Mouse (Mus musculus) G1E (cell line): Measurements from ENCODE around the gene Tent4b. TPM values are rescaled to one million over a fixed set of nuclear protein-coding genes. Genes with fewer than 3 reads are reported as not detected.

Source experiments
- ATAC-seq: 2 replicates; pipeline ENCODE4 v1.8.0; 2016; ENCODE audit warnings: mild to moderate bottlenecking; ENCODE audit not compliant: insufficient number of reproducible peaks, poor library complexity, low FRiP score, severe bottlenecking; ENCODE audit errors: extremely low read depth
- DNase-seq: peaks from one replicate; pipeline ENCODE4 v3.0.0; 2012; ENCODE audit warnings: low spot score
- H3K27me3 ChIP-seq: 2 replicates; pipeline ENCODE4 v1.6.1; 2012; ENCODE audit warnings: mild to moderate bottlenecking, low read length, inconsistent platforms; ENCODE audit not compliant: insufficient read depth
- H3K36me3 ChIP-seq: replicated peaks from 2 replicates; pipeline ENCODE3; 2012; ENCODE audit warnings: mild to moderate bottlenecking, inconsistent platforms
- H3K4me1 ChIP-seq: 2 replicates; pipeline ENCODE4 v1.6.1; 2012; ENCODE audit warnings: low read depth, low read length, inconsistent platforms, mixed read lengths; ENCODE audit not compliant: insufficient read depth
- H3K4me3 ChIP-seq: 2 replicates; pipeline ENCODE4 v1.5.1; 2012; ENCODE audit warnings: low read depth, mild to moderate bottlenecking, inconsistent platforms, low read length, moderate library complexity, mixed read lengths
- H3K9me3 ChIP-seq: replicated peaks from 2 replicates; pipeline ENCODE4 v1.6.1; 2012; ENCODE audit warnings: inconsistent platforms
- CTCF ChIP-seq: IDR thresholded peaks from 2 replicates; pipeline ENCODE4 v1.5.1; 2012; ENCODE audit warnings: low read depth, low read length, inconsistent platforms, mixed read lengths
- GATA1 ChIP-seq: IDR thresholded peaks from 2 replicates; pipeline ENCODE4 v1.6.1; 2012; ENCODE audit warnings: borderline replicate concordance, low read length, inconsistent platforms, mixed read lengths
- GATA2 ChIP-seq: IDR thresholded peaks from 2 replicates; pipeline ENCODE4 v1.6.1; 2012; ENCODE audit warnings: low read depth, low read length, inconsistent platforms, borderline replicate concordance
- POLR2AphosphoS5 ChIP-seq: IDR thresholded peaks from 2 replicates; pipeline ENCODE4 v1.6.1; 2012; ENCODE audit warnings: low read depth, low read length, inconsistent platforms; ENCODE audit not compliant: insufficient replicate concordance
- TAL1 ChIP-seq: conservative IDR thresholded peaks from 2 replicates; pipeline ENCODE4 v1.6.1; 2012; ENCODE audit warnings: low read depth, low read length, inconsistent platforms, mixed read lengths
- polyA plus RNA-seq: library from polyadenylated mRNA; stranded (reverse); fragments of >175 nt; gene quantifications from 2 replicates; pipeline ENCODE4 v1.2.3, GENCODE M21; 2012
- total RNA-seq, 2 experiments: library from RNA; stranded (forward) in 1 of 2; stranded (reverse) in 1 of 2; fragments of 200-1000 nt in 1 of 2; fragments of >200 nt in 1 of 2; fragmentation: Nextera tagmentation in 1 of 2; gene quantifications; 2 replicates each; pipeline ENCODE4 v1.2.3; 2014 to 2017

The Tent4b gene
- total and polyA plus RNA-seq, 3 experiments = 10.3 to 58.6 (median 36.0) TPM

- H3K27me3 ChIP-seq = peaks cover 9% of the 10 kb centered on the region; the same call in 1 of the 2 replicates
- no peak for TF ChIP-seq POLR2AphosphoS5
- TF ChIP-seq TAL1 = no peak
- TF ChIP-seq GATA2 = no peak
- DNase-seq (peak; percentile 80), ATAC-seq (peak; percentile 50; the same call in 1 of the 2 replicates)
- peak within 1 kb of the TSS; percentile 84 for H3K4me3 ChIP-seq
- H3K4me1 ChIP-seq = peaks cover 75% of the 10 kb centered on the region
- H3K36me3 ChIP-seq = peaks cover 40% of the 10 kb centered on the region
- no peaks in the 10 kb centered on the region for H3K9me3 ChIP-seq
Observed at GRCm38 (mm10) chr8:88272231-88273050, 73.4 kb downstream of the Tent4b start, which contains the start of gene Adcy7. TSS of gene Adcy7 (plus strand) at chr8:88272403.

GRCm38 (mm10) chr8:88273051-88273430 lies 74.0 kb downstream of the Tent4b start:
- no peak for DNase-seq
- peaks cover 46% of the 10 kb centered on the region for H3K36me3 ChIP-seq
- peak overlapping the region; percentile 84 for H3K4me3 ChIP-seq
- peaks cover 6% of the 10 kb centered on the region; the same call in 1 of the 2 replicates for H3K27me3 ChIP-seq
- H3K4me1 ChIP-seq = peaks cover 81% of the 10 kb centered on the region
- H3K9me3 ChIP-seq = no peaks in the 10 kb centered on the region
- TF ChIP-seq GATA1 = no peak
- no peak for TF ChIP-seq POLR2AphosphoS5
- TF ChIP-seq GATA2 = no peak
- no peak for TF ChIP-seq TAL1
- no peak for TF ChIP-seq CTCF
- peak; percentile 23; the same call in 1 of the 2 replicates for ATAC-seq

- Histone ChIP-seq H3K36me3 (peaks cover 55% of the 10 kb centered on the region), H3K4me1 (peaks cover 91% of the 10 kb centered on the region), H3K4me3 (peak overlapping the region; percentile 84), H3K27me3 (no peaks in the 10 kb centered on the region), H3K9me3 (no peaks in the 10 kb centered on the region)
- TF ChIP-seq GATA2 = no peak
- no peak for TF ChIP-seq GATA1
- no peak for TF ChIP-seq TAL1
- no peak for TF ChIP-seq CTCF
- DNase-seq = peak; percentile 49
- ATAC-seq = peak; percentile 47
Observed at GRCm38 (mm10) chr8:88274090-88274489, 75.1 kb downstream of the Tent4b start.

- peaks cover 81% of the 10 kb centered on the region for H3K36me3 ChIP-seq
- no peaks in the 10 kb centered on the region for H3K27me3 ChIP-seq
- no peak for TF ChIP-seq CTCF
- TF ChIP-seq GATA1 = no peak
- no peak for TF ChIP-seq TAL1
- no peak for TF ChIP-seq GATA2
- TF ChIP-seq POLR2AphosphoS5 = no peak
- H3K9me3 ChIP-seq = no peaks in the 10 kb centered on the region
- peak overlapping the region; percentile 63; the same call in 1 of the 2 replicates for H3K4me3 ChIP-seq
- ATAC-seq (peak; percentile 29), DNase-seq (no peak)
- H3K4me1 ChIP-seq = peaks cover 92% of the 10 kb centered on the region
Observed at GRCm38 (mm10) chr8:88279220-88279619, 80.2 kb downstream of the Tent4b start.

- peaks cover 81% of the 10 kb centered on the region for H3K36me3 ChIP-seq
- H3K9me3 ChIP-seq = no peaks in the 10 kb centered on the region
- H3K4me1 ChIP-seq = peaks cover 92% of the 10 kb centered on the region
- DNase-seq (peak; percentile 85), ATAC-seq (peak; percentile 91)
- H3K4me3 ChIP-seq = peak overlapping the region; percentile 63; the same call in 1 of the 2 replicates
- no peaks in the 10 kb centered on the region for H3K27me3 ChIP-seq
- TF ChIP-seq TAL1 (peak; percentile 93), GATA2 (no peak), GATA1 (no peak)
Observed at GRCm38 (mm10) chr8:88279670-88280069, 80.7 kb downstream of the Tent4b start.

- TF ChIP-seq TAL1 (peak; percentile 39; the same call in 1 of the 2 replicates), GATA1 (no peak), POLR2AphosphoS5 (no peak)
- DNase-seq (no peak), ATAC-seq (peak; percentile 41)
- peaks cover 92% of the 10 kb centered on the region for H3K4me1 ChIP-seq
- no peak overlapping the region; the same call in 1 of the 2 replicates for H3K4me3 ChIP-seq
- H3K27me3 ChIP-seq = no peaks in the 10 kb centered on the region
- peaks cover 81% of the 10 kb centered on the region for H3K36me3 ChIP-seq
- H3K9me3 ChIP-seq = no peaks in the 10 kb centered on the region
Observed at GRCm38 (mm10) chr8:88280904-88281303, 81.9 kb downstream of the Tent4b start.
